Mouse (Mus musculus) ES-E14 (cell line): Measurements from ENCODE around the gene Ptprm.

Source experiments
- CHD2 ChIP-seq: IDR thresholded peaks from 2 replicates; pipeline ENCODE4 v1.6.1; 2014; ENCODE audit warnings: mild to moderate bottlenecking, low read depth, low read length, inconsistent platforms
- HCFC1 ChIP-seq: IDR thresholded peaks from 2 replicates; pipeline ENCODE4 v1.6.1; 2012; ENCODE audit warnings: low read length, inconsistent platforms, borderline replicate concordance; ENCODE audit not compliant: insufficient read depth
- MAFK ChIP-seq: IDR thresholded peaks from 2 replicates; pipeline ENCODE4 v1.6.1; 2014; ENCODE audit warnings: mild to moderate bottlenecking, low read depth, low read length, inconsistent platforms; ENCODE audit not compliant: insufficient read depth
- ZC3H11A ChIP-seq: IDR thresholded peaks from 2 replicates; pipeline ENCODE4 v1.6.1; 2012; ENCODE audit warnings: low read depth, mild to moderate bottlenecking, inconsistent platforms, low read length, borderline replicate concordance
- ZNF384 ChIP-seq: IDR thresholded peaks from 2 replicates; pipeline ENCODE4 v1.6.1; 2012; ENCODE audit warnings: low read depth, low read length, inconsistent platforms

GRCm38 (mm10) chr17:67277124-67277910, 76.9 kb downstream of the Ptprm start:
- TF ChIP-seq MAFK (no peak), ZNF384 (no peak), ZC3H11A (no peak), HCFC1 (no peak), CHD2 (no peak)
